Mouse (Mus musculus) cerebellum, postnatal 25 days (tissue): ENCODE results near the gene Lck.
"Not testable (repeated sequence)": the region's sequence is repeated elsewhere in the genome, so short reads cannot be mapped to it uniquely, and the experiment has no call there.

Experiments used
- DNase-seq, 2 experiments: peaks; one replicate each; pipeline ENCODE4 v3.0.0; 2021; ENCODE audit warnings: mixed read lengths in 2 of 2

Lck gene

DNA sequence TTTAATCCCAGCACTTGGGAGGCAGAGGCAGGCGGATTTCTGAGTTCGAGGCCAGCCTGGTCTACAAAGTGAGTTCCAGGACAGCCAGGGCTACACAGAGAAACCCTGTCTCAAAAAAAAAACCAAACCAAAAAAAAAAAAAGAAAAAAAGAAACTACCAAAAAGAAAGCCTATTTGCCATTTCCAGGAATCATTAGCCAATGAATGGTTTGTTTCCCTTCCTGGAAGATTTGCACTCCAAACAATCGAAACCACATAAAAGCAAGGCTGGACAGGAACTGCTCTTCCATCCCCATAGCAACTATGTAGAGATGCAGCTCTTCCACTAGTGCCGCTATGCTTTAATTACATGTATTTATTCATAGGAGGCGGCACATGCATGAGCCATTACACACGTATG is 18.9 kb downstream of the Lck start:
- DNase-seq = not testable (repeated sequence)

DNA sequence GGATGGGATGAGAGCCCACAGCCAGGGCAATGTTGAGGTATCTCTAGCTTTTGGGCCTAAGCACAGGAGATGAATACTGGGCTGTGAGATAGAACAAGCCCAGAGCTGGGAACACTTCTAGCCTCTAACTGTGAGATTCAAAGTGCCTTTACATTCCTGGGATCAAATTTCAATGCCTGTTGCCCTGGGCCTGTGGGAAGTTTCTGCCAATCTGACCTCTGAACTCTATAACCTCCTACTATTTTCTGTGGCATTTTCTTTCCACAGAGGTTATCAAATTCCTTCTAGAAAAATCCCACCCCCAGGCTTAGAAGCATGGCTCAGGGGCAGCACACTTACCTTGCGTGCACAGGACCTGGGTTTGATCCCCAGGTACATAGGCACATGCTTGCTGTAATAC is 23.1 kb downstream of the Lck start:
- no peak for DNase-seq

DNA sequence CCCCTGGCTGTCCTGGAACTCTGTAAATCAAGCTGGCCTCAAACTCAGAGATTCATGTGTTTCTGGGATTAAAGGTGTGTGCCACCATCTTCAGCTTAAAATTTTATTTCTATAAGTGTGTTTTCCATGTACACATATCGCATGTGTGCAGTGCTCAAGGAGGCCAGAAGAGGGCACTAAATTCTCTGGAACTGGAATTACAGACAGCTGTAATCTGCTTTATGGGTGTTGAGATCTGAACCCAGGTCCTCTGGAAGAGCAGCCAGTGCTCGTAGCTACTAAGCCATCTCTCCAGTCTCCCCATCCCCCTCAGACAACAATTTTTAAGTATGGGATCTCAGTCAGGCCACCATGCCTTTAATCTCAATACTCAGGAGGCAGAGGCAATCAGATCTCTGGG is 24.1 kb downstream of the Lck start:
- peak in 1 of 2 experiments; percentile 29 for DNase-seq

DNA sequence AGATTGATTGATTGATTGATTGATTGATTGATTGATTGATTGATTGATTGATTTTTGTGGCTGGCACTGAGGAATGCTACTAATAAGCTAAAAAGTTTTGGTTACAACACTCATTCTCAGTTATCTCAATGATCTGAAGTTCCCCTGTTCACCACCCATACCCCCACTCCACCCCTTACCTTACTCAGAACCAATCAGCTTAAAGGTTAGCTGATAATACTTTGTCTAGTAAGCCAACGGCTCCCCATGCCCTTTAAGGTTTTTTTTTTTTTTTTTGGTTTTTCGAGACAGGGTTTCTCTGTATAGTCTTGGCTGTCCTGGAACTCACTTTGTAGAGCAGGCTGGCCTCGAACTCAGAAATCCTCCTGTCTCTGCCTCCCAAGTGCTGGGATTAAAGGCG is 25.8 kb downstream of the Lck start:
- not testable (repeated sequence) for DNase-seq

DNA sequence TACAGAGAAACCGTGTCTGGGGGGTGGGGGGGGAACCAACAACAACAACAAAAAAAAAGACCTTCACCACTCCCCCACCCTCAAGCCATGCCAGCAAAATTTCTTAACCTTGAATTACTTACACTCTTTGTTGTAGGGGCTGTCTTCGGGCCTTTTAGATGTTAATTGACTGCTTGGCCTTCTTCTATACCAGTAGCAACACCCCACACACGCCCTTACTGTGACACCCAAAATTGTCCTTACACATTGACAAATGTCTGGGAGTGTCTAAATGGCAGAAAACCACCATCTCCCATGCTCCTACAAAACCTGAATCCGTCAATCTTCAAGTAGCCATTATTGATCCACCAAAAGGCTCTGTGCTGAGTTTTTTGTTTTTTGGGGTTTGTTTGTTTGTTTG is 29.3 kb downstream of the Lck start:
- DNase-seq = no peak

DNA sequence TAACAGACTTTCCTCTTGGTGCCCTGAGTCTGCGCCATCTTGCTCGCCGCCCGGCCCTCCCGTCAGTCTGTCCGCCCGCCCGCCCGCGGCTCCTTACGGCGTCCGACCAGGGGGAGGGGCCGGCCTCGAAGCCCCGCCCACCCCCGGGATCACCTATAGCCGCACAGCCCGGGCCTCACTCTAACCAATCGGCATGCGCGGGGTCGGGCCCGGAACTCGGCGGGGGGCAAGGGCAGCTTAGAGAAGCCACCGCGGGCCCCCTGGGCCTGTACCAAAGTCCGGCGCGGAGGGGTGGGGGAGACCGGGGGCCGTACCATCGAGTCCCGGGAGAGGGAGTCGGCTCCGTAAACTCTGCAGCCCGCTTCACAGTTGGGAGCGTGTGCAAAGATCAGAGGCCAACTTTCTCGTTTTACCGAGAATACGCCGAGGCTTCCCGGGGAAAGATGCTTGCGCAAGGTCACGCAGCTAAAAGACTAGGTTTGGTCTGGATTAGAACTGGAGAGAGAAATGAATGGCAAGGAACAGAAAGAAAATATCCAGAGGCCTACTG is 30.8 kb downstream of the Lck start, which contains the start of gene Hdac1:
Gene Hdac1, minus strand, starts transcription at position 122 of the 550 bp plus-strand sequence.
- peak; percentile 98 to 99 for DNase-seq

DNA sequence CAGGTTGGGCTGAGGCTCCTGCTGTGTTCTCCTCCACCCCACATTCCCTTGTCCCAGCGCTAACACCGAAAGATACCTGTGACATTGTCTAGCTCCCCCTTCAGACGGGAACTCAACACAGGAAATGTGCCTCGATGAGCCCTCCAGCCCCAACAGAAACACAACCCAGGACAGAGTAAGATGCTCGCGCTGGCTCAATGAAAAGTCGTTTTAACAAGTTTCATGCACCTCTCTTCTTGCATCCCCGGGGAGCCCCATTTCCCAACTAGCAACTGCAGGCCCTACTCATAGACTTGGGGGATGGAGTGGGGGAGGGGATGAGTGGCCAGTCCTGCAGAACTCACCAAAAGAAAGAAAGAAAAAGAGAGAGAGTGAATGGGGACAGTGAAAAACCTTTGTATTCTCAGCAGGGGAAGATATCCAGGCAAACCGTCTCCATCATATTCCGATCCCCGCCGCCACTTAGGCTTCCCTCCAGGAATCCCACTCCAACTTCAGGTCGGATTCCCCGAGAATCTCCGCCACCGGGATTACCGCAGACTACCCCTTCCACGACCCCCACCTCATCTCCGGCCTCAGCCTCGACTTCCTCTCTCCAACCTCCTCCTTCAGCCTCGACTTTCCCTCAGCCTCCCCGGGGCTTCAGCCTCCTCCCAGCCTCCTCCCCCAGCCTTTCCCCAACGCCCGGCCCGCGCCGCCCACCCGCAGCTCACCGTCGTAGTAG is 31.4 kb downstream of the Lck start:
- peak; percentile 31 to 43 for DNase-seq

DNA sequence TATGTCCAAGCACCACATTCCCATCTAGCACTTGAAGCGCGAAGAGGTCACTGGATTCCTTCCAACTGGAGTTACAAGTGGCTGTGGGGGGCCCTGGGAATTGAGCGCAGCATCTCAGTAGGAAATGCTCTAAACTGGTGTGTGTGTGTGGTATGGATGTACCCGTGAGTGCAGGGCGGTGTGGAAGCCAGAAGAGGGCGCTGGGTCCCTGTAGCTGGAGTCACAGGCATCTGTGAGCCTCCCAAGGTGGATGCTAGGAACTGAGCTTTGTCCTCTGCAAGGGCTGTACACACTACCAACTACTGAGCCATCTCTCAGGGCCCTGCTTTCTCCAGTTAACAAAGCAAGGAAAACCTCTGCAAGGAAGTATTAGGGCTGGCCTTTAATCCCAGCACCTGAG is 33.4 kb downstream of the Lck start:
- DNase-seq = peak in 1 of 2 experiments; percentile 45

DNA sequence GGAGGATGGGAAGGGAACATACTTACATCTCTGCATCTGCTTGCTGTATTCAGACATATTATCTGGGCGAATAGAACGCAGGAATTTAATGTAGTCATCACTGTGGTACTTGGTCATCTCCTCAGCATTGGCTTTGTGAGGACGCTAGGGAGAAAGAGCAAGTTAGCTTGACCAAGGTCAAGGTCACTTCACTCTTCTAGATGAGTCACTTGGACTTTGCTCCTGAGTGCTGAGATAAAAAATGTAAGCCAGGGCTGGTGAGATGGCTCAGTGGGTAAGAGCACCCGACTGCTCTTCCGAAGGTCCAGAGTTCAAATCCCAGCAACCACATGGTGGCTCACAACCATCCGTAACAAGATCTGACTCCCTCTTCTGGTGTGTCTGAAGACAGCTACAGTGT is 44.5 kb downstream of the Lck start:
- DNase-seq = not testable (repeated sequence)

DNA sequence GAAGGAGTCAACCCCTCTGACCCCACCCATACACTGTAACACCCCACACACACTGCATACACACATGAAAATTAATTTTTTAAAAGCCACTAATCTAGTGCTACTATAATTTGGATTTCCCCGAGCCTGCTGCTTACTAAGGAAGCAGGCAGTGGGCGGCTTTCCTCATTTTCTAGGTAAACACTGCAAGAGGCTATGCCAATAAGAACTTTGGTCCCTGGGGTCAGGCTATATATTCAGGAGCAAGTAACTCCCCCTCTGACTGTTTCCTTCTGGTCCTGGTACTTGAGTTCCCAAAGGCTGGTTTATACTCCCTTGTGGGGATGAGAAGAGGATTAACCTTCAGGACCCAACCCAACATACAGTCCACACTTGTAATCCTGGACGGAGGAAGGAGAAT is 47.6 kb downstream of the Lck start:
- no peak for DNase-seq

DNA sequence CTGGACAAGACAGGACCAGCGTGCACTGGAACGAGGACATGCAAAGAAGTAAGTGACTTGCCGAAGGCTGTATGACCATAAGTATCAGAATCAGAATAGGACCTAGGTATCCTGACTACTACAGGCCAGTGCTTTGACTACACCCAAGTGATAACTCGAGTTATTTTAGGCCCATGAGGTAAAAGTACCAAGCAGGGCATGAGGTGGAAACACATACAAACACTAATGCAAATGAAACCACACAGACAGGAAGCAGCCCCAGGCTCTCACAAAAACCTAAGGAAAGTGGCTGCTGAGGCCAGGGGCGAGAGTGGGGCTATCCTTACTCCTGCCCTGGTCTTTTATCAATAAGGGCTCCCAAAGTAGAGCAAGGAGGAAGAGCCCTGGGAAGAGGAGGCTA is 48.1 kb downstream of the Lck start:
- no peak for DNase-seq

DNA sequence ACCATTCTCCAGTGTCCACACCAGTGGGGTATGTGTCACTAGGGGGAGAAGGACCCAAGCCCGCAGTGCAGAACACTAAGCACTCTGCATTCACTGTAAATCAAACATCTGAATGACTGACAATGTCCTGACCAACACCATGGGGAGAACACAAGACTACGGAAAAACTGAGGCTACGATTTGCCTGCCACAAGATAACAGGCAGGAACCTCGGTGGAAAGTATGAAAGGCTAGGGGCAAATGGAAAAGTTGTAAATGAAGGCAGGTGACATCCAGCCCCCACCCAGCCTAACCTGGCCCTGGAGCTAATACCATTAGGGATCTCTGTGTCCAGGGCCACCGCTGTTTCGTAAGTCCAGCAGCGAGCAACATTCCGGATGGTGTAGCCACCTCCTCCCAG is 54.9 kb downstream of the Lck start:
- no peak for DNase-seq

DNA sequence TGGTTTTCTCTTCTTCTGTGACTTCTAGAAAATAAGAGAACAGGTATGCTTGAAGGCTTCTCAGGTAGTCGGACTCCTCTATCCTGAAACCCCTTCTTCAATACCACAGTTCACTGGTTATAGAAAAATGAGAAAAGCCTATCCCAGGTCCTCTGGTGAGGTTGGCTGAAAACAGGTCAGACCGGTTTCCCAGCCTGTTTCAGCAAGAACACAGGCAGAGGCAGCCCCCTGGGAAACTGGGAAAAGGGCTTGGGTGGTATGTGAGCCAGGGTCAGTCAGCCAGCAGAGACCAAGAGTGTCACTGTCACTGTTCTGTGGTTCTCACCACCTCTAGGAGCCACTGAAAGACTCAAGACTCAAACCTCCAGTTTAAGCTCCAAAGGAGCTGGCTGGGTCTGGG is 56.5 kb downstream of the Lck start:
- no peak for DNase-seq

DNA sequence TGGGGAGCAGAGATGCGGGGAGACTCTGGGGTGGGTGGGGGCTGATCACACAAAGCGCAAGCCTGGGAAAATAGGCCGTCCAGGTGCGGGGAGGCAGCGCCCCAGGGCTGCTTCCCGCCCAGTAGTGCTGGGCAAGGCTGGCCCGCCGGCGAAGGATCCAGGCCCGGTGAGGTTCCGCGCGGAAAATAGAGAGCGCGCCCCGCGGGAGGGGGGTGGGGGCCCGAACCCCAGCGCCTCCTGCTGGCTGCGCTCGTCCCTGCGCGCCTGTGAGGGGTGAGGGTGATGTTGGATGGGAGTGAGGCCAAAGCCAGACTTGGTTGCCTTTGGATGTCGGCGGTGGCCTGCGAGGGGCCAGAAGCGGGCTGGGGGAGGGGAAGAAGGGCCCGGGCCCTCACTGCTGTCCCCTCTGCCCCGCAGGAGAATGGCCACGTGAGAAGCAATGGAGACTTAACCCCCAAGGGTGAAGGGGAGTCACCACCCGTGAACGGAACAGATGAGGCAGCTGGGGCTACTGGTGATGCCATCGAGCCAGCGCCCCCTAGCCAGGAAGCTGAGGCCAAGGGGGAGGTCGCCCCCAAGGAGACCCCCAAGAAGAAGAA is 59.0 kb downstream of the Lck start:
- peak; percentile 28 to 45 for DNase-seq

DNA sequence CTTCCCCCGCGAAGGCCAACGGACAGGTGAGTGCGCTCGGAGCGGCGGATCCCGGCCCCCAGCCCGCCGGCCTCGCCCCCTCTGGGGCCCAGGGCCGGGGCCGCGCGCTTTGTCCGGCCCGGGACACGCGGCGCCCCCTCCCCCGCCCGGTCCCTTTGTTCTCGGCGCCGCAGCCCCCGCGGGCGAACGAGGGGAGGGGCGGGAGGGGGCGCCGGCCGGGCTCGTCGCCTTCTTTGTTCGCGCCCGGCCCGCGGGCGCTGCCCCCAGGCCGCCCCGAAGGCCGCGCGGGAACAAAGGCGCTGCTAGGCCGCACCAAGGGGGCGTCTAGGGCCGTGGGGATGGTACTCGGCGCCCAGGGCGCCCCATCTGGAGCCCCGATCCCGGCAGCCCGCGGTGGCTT is 59.5 kb downstream of the Lck start:
- DNase-seq = no peak

DNA sequence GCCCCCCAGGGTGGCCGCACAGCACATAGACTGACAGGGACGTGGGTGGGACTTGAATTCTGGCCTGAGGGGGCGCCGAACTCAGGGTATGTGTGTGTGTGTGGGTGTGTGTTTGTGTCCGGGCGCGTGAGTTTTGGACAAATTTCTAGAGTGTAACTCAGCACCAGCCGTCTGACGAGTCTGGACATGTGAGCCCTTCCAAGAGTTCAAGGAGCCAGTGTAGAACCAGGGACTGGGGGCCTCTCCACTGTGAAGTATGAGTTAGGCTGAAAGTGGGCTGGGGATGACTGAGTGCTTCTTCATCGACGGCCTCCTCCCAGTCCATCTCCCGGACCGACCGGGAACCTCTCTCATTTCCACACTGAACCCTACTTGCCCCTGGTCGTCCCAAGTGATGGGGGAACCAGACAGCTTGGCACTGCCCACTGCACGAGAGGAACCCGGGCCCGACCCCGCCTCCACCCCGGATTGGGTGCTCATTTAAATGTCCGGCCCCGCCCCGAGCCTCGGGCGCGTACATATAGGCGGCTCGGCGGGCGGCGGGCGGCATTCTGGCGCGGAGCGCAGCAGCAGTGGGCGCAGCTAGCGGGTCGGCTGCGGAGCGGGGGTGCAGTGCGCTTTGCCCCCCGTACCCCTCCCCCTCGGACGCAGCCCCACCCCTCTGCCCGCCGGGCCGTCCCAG is 60.2 kb downstream of the Lck start, which contains the start of gene Marcksl1:
Gene Marcksl1, plus strand, starts transcription at position 496 of the 682 bp plus-strand sequence.
- DNase-seq = peak; percentile 37 to 65

DNA sequence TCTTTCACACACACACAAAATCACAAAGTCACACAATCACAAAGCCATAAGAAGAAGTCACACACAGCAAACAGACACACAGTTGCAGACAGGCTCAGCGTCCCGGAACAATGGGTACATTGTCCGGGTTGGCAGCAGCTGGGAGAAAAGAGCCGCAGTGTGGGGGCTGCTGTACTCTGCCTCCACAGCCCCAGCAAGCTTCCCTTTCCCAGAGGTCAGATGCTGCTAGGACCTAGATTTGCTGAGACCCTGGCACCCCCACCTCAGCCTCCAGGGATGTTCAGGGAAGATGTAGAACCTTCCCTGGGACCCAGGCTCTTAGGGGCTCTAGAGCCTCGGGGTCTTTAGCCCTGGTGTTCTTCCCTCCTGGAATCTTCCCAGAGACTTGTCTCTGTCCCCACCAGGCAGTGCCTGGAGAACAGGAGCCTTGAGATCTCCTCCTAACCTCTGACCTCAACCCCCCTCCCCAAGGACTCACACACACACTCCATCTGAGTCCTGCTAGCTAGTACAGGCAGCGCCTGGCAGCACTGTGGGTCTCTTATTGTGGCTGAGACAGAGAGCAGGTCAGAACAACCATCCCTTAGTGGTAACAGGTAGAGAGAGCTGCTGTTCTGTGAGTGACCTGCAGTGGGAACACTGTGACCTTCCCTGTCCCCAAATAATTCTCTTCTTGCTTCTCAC is 61.9 kb downstream of the Lck start:
- no peak for DNase-seq

DNA sequence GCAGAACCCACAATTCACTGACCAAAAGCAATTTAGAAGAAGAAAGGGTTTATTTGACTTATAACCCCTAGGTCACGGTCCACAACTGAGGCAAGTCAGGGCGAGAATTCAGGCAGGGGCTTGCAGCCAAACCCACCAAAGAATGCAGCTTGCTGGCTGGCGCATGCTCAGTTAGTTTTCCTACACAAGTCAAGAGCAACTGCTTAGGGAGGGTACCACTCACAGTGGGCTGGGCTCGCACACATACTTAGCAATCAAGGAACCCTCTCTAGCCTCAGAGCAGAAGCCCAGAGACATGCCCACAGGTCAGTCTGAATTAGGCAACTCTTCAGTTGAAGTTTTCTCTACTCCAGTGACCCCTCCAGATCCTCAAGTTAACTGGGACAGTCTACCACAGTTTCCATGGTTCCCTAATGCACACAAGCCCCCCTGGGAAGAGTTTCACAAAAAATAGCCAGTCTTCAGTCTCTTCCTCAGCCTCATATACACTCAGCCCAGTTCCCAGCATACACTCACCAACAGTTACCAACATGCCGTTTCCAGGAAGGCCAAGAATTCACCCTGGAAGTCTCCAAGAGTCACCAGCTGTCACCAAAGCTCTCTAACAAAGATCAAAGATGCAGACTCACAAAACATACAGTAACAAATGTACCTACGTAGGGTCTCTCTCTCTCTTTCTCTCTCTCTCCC is 62.6 kb downstream of the Lck start:
- no peak for DNase-seq

DNA sequence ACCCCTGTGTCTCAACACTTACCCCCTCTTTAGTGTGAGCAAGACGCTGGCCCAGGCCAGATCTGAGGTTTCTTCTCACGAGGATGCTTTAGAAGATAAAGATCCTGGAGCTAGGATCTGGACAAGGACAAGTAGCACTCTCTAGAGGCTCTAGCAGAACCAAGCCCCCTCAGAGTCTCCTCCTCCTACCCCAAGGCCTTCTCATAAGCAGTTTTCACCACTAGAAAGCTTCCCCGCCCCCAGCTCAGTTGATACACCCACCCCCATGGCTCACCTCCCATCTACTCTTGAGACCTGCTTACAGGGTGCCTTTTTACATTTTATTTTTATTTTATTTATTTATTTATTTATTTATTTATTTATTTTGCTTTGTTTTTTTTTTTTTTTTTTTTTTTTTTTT is 63.8 kb downstream of the Lck start:
- DNase-seq = no peak

DNA sequence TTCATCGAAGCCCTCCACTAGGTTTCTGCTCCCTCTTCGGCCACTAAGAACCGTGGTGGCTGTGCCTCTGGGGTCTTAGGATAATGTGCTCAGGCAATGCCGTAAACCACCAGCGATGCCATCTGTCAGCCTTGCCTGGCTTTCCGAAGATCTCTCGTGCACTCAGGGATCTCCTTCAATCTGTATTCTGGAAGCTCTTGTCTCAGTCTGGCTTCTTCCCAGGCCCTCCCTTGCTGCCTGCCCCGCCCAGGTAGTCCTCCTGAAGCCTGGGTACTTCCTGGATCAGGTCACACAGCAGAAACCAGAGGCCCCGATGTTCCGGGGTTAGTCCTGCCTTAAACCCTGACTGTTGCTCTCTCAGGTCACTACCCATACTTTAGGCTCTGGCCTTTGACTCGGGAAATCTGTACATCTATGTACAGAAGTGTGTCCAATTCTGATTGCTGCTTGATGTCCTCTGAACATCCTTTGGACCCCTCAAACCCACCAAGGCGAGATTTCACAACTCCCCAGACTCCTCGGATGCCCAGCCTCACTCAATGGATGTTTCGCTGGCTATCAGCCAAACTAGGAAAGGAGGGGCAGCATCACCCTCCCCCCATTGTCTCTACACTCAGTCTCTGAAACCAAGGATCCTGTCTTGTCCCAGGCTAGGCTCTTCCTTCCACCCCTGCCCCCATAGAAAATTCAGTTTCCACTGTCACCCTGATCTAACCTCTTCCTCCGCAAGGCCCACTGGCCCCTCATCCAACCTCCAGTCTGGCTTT is 64.4 kb downstream of the Lck start:
- DNase-seq = peak; percentile 29 to 43

DNA sequence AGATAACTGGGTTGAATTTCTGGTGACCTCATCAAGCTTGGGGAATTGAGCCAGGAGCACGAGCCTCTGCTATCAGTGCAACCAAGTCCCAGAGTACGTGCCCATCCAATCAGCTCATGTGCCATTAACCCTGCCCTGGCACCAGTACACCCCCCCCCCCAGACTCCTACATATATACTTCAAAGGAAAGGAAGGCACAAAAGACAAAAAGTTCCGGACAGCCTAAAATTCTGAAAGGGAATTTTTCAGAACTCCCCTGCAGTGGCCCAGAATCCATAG is 65.3 kb downstream of the Lck start:
- DNase-seq = no peak
